Mouse (Mus musculus) hindbrain, embryonic 14.5 days (tissue): Measurements from ENCODE around the gene Cap2. TPM values are rescaled to one million over a fixed set of nuclear protein-coding genes. Genes with fewer than 3 reads are reported as not detected.

ENCODE experiments used
- ATAC-seq: fragments of 200-750 bp; cut with Nextera tagmentation; 2 replicates; pipeline ENCODE4 v1.8.0; 2017; ENCODE audit warnings: moderate number of reproducible peaks, mild to moderate bottlenecking, moderate TSS enrichment, moderate library complexity; ENCODE audit not compliant: low FRiP score
- DNase-seq: peaks from one replicate; pipeline ENCODE4 v3.0.0-alpha.2; 2015; ENCODE audit warnings: low spot score
- H3K27ac ChIP-seq: fragments of 300-500 bp; sonication (generic); 2 replicates; pipeline ENCODE4 v1.5.1; 2014; ENCODE audit warnings: mild to moderate bottlenecking, moderate library complexity
- H3K27me3 ChIP-seq: fragments of 300-500 bp; sonication (generic); 2 replicates; pipeline ENCODE4 v1.6.1; 2014; ENCODE audit warnings: mild to moderate bottlenecking, low read length, mixed read lengths; ENCODE audit not compliant: control insufficient read depth, insufficient read depth
- H3K36me3 ChIP-seq: fragments of 300-500 bp; sonication (generic); replicated peaks from 2 replicates; pipeline ENCODE4 v1.6.1; 2014; ENCODE audit not compliant: control insufficient read depth, insufficient read depth
- H3K4me1 ChIP-seq: fragments of 300-500 bp; sonication (generic); replicated peaks from 2 replicates; pipeline ENCODE4 v1.6.1; 2014; ENCODE audit warnings: antibody characterized with exemption, low read length, mixed read lengths; ENCODE audit not compliant: control insufficient read depth, insufficient read depth
- H3K4me2 ChIP-seq: fragments of 300-500 bp; sonication (generic); replicated peaks from 2 replicates; pipeline ENCODE4 v1.6.1; 2014; ENCODE audit warnings: mild to moderate bottlenecking, moderate library complexity
- H3K4me3 ChIP-seq: fragments of 300-500 bp; sonication (generic); replicated peaks from 2 replicates; pipeline ENCODE4 v1.5.1; 2014; ENCODE audit warnings: mild to moderate bottlenecking, low read length
- H3K9ac ChIP-seq: fragments of 300-500 bp; sonication (generic); 2 replicates; pipeline ENCODE4 v1.6.1; 2014
- H3K9me3 ChIP-seq: fragments of 300-500 bp; sonication (generic); 2 replicates; pipeline ENCODE4 v1.6.1; 2016; ENCODE audit warnings: low read length; ENCODE audit not compliant: control insufficient read depth
- WGBS: fragments of 180-500 bp; shearing (Covaris S2); extraction: QIAGEN DNeasy Blood & Tissue Kit; methylation state at CpG from one replicate; pipeline ENCODE4 v1.1.7; 2014; 5-methylcytosine and 5-hydroxymethylcytosine counted together
- polyA plus RNA-seq: library from polyadenylated mRNA; unstranded; fragments of >200 nt; fragmentation: Nextera tagmentation; extraction: Ambion mirVana; gene quantifications from 2 replicates; pipeline ENCODE4 v1.2.1, GENCODE M21; 2014

Gene Cap2
- polyA plus RNA-seq, 1 experiment from 2014 or later, result 7.3 TPM

- H3K4me3 ChIP-seq, result no peak overlapping the region
- no peaks in the 10 kb centered on the region for H3K27me3 ChIP-seq
- 92% methylated on average over 7 of the region's 7 CpGs for WGBS
Measured at GRCm38 (mm10) chr13:46651853-46652252, 150.2 kb downstream of the Cap2 start.

GRCm38 (mm10) chr13:46652671-46653070, 151.0 kb downstream of the Cap2 start:
- H3K4me1 ChIP-seq, result no peaks in the 10 kb centered on the region
- no peaks in the 10 kb centered on the region for H3K9me3 ChIP-seq
- ATAC-seq, result no peak
- no peak overlapping the region for H3K4me3 ChIP-seq
- no peak overlapping the region for H3K27ac ChIP-seq
- no peak overlapping the region for H3K9ac ChIP-seq
- H3K4me2 ChIP-seq, result no peak overlapping the region
- DNase-seq, result no peak
- H3K27me3 ChIP-seq, result no peaks in the 10 kb centered on the region
- H3K36me3 ChIP-seq, result no peaks in the 10 kb centered on the region
- 86% methylated on average over 7 of the region's 7 CpGs for WGBS

More at GRCm38 (mm10) chr13:46651853-46652252, 150.2 kb downstream of the Cap2 start:
- H3K27ac ChIP-seq, result no peak overlapping the region
- no peaks in the 10 kb centered on the region for H3K4me1 ChIP-seq
- no peak overlapping the region for H3K9ac ChIP-seq
- ATAC-seq (no peak), DNase-seq (no peak)
- no peaks in the 10 kb centered on the region for H3K36me3 ChIP-seq
- H3K4me2 ChIP-seq, result no peak overlapping the region
- no peaks in the 10 kb centered on the region for H3K9me3 ChIP-seq

- no peak overlapping the region for H3K4me2 ChIP-seq
- ATAC-seq (no peak), DNase-seq (no peak)
- H3K9me3 ChIP-seq, result no peaks in the 10 kb centered on the region
- no peaks in the 10 kb centered on the region for H3K27me3 ChIP-seq
- H3K36me3 ChIP-seq, result no peaks in the 10 kb centered on the region
- 67% methylated on average over 4 of the region's 4 CpGs for WGBS
- no peaks in the 10 kb centered on the region for H3K4me1 ChIP-seq
- no peak overlapping the region for H3K9ac ChIP-seq
- H3K4me3 ChIP-seq, result no peak overlapping the region
- no peak overlapping the region for H3K27ac ChIP-seq
Measured at GRCm38 (mm10) chr13:46653671-46654070, 152.0 kb downstream of the Cap2 start.

- H3K9me3 ChIP-seq, result no peaks in the 10 kb centered on the region
- no peaks in the 10 kb centered on the region for H3K4me1 ChIP-seq
- DNase-seq (no peak), ATAC-seq (no peak)
- WGBS, result 84% methylated on average over 5 of the region's 5 CpGs
- no peak overlapping the region for H3K4me2 ChIP-seq
- H3K27me3 ChIP-seq, result no peaks in the 10 kb centered on the region
- no peak overlapping the region for H3K27ac ChIP-seq
- no peak overlapping the region for H3K4me3 ChIP-seq
- H3K9ac ChIP-seq, result no peak overlapping the region
- H3K36me3 ChIP-seq, result no peaks in the 10 kb centered on the region
Measured at GRCm38 (mm10) chr13:46654566-46654965, 152.9 kb downstream of the Cap2 start.

GRCm38 (mm10) chr13:46659211-46659610, 157.6 kb downstream of the Cap2 start:
- H3K9me3 ChIP-seq, result no peaks in the 10 kb centered on the region
- no peak for ATAC-seq
- WGBS, result 90% methylated on average over 5 of the region's 5 CpGs

GRCm38 (mm10) chr13:46663461-46663964, 161.9 kb downstream of the Cap2 start:
- no peaks in the 10 kb centered on the region for H3K27me3 ChIP-seq
- H3K4me1 ChIP-seq, result no peaks in the 10 kb centered on the region; the same call in 1 of the 2 replicates
- H3K27ac ChIP-seq, result no peak overlapping the region
- no peak for ATAC-seq
- H3K9me3 ChIP-seq, result no peaks in the 10 kb centered on the region
- DNase-seq, result peak; percentile 74
- H3K4me2 ChIP-seq, result no peak overlapping the region
- no peak overlapping the region for H3K9ac ChIP-seq
- no peaks in the 10 kb centered on the region for H3K36me3 ChIP-seq
- H3K4me3 ChIP-seq, result no peak overlapping the region
- 33% methylated on average over 4 of the region's 4 CpGs for WGBS

More at GRCm38 (mm10) chr13:46659211-46659610, 157.6 kb downstream of the Cap2 start:
- H3K4me1 ChIP-seq, result no peaks in the 10 kb centered on the region
- H3K27ac ChIP-seq, result no peak overlapping the region
- no peak overlapping the region for H3K9ac ChIP-seq
- H3K27me3 ChIP-seq, result no peaks in the 10 kb centered on the region
- no peak overlapping the region for H3K4me2 ChIP-seq
- no peak overlapping the region for H3K4me3 ChIP-seq
- no peaks in the 10 kb centered on the region for H3K36me3 ChIP-seq
- no peak for DNase-seq

- WGBS, result under 1% methylated on average over 46 of the region's 46 CpGs
- Histone ChIP-seq H3K9me3 (no peaks in the 10 kb centered on the region), H3K36me3 (peaks cover 31% of the 10 kb centered on the region), H3K9ac (peak within 1 kb of the TSS; percentile 90), H3K27ac (peak within 1 kb of the TSS; percentile 80), H3K4me1 (peaks cover 11% of the 10 kb centered on the region), H3K4me3 (peak within 1 kb of the TSS; percentile 95), H3K27me3 (no peaks in the 10 kb centered on the region), H3K4me2 (peak within 1 kb of the TSS; percentile 57)
- DNase-seq (peak; percentile 95), ATAC-seq (peak; percentile 97)
Measured at GRCm38 (mm10) chr13:46669048-46669619, 167.5 kb downstream of the Cap2 start, which contains the start of gene Fam8a1. Fam8a1 (plus strand) TSS chr13:46669522.

GRCm38 (mm10) chr13:46669620-46670271, 168.1 kb downstream of the Cap2 start:
- Histone ChIP-seq H3K4me1 (peaks cover 11% of the 10 kb centered on the region), H3K4me3 (peak overlapping the region; percentile 95), H3K36me3 (peaks cover 37% of the 10 kb centered on the region), H3K27me3 (no peaks in the 10 kb centered on the region), H3K9me3 (no peaks in the 10 kb centered on the region), H3K4me2 (peak overlapping the region; percentile 57), H3K27ac (peak overlapping the region; percentile 80), H3K9ac (peak overlapping the region; percentile 90)
- ATAC-seq (peak; percentile 38), DNase-seq (no peak)
- WGBS, result under 1% methylated on average over 63 of the region's 96 CpGs

- H3K4me2 ChIP-seq, result peak overlapping the region; percentile 57
- no peak for ATAC-seq
- H3K9ac ChIP-seq, result peak overlapping the region; percentile 90
- no peaks in the 10 kb centered on the region for H3K9me3 ChIP-seq
- peaks cover 11% of the 10 kb centered on the region for H3K4me1 ChIP-seq
- DNase-seq, result no peak
- peaks cover 45% of the 10 kb centered on the region for H3K36me3 ChIP-seq
- H3K4me3 ChIP-seq, result peak overlapping the region; percentile 95
- H3K27ac ChIP-seq, result no peak overlapping the region
- no peaks in the 10 kb centered on the region for H3K27me3 ChIP-seq
- 66% methylated on average over 9 of the region's 9 CpGs for WGBS
Measured at GRCm38 (mm10) chr13:46670514-46670913, 168.9 kb downstream of the Cap2 start.
